Mouse (Mus musculus) testis, postnatal 14 days (tissue): Measurements from ENCODE around the gene Bicc1.
"Not testable (repeated sequence)": the region's sequence is repeated elsewhere in the genome, so short reads cannot be mapped to it uniquely, and the experiment has no call there.

ENCODE experiments used
- DNase-seq: peaks from one replicate; pipeline ENCODE4 v3.0.0; 2021; ENCODE audit warnings: low spot score

Gene Bicc1

GRCm38 (mm10) chr10:70996051-70996450 is 163.4 kb downstream of the Bicc1 start:
- no peak for DNase-seq

GRCm38 (mm10) chr10:70994135-70994497 is 165.4 kb downstream of the Bicc1 start:
- no peak for DNase-seq

- DNase-seq, result no peak
Measured at GRCm38 (mm10) chr10:70993497-70994134, 165.9 kb downstream of the Bicc1 start.

- DNase-seq, result no peak
Measured at GRCm38 (mm10) chr10:70987396-70987795, 172.1 kb downstream of the Bicc1 start.

GRCm38 (mm10) chr10:70983036-70983670 is 176.3 kb downstream of the Bicc1 start:
- no peak for DNase-seq

GRCm38 (mm10) chr10:70982156-70982555 is 177.3 kb downstream of the Bicc1 start:
- DNase-seq, result no peak

- no peak for DNase-seq
Measured at GRCm38 (mm10) chr10:70979657-70980056, 179.8 kb downstream of the Bicc1 start.

- DNase-seq, result no peak
Measured at GRCm38 (mm10) chr10:70977141-70977540, 182.4 kb downstream of the Bicc1 start.

GRCm38 (mm10) chr10:70976633-70977032 is 182.9 kb downstream of the Bicc1 start:
- DNase-seq, result no peak

- DNase-seq, result no peak
Measured at GRCm38 (mm10) chr10:70971156-70971555, 188.3 kb downstream of the Bicc1 start.

GRCm38 (mm10) chr10:70968848-70969683 is 190.4 kb downstream of the Bicc1 start:
- DNase-seq, result no peak

GRCm38 (mm10) chr10:70966642-70967345 is 192.7 kb downstream of the Bicc1 start:
- no peak for DNase-seq

GRCm38 (mm10) chr10:70964706-70965105 is 194.8 kb downstream of the Bicc1 start:
- no peak for DNase-seq

- DNase-seq, result no peak
Measured at GRCm38 (mm10) chr10:70963599-70964193, 195.8 kb downstream of the Bicc1 start.

GRCm38 (mm10) chr10:70961641-70962040 is 197.9 kb downstream of the Bicc1 start:
- DNase-seq, result no peak

GRCm38 (mm10) chr10:70960396-70960795 is 199.1 kb downstream of the Bicc1 start:
- DNase-seq, result not testable (repeated sequence)

GRCm38 (mm10) chr10:70952770-70953147 is 206.7 kb downstream of the Bicc1 start:
- DNase-seq, result no peak

- no peak for DNase-seq
Measured at GRCm38 (mm10) chr10:70952056-70952769, 207.3 kb downstream of the Bicc1 start.

GRCm38 (mm10) chr10:70950105-70950424 is 209.4 kb downstream of the Bicc1 start:
- no peak for DNase-seq

- DNase-seq, result no peak
Measured at GRCm38 (mm10) chr10:70949254-70950104, 210.0 kb downstream of the Bicc1 start.

GRCm38 (mm10) chr10:70948276-70948675 is 211.2 kb downstream of the Bicc1 start:
- DNase-seq, result no peak
